Mouse (Mus musculus): ENCODE results near the gene Sult4a1. TPM values are rescaled to one million over a fixed set of nuclear protein-coding genes. Genes with fewer than 3 reads are reported as not detected.

The Sult4a1 gene
- 4.9 TPM in 2 replicates for polyA plus RNA-seq (2012; rRNA removed)

GRCm38 (mm10) chr15:84105105-84105923 is at the start of gene Sult4a1:
Sult4a1 (minus strand) TSS chr15:84105754.

GRCm38 (mm10) chr15:84123075-84123474 is 17.5 kb upstream of the Sult4a1 start, which contains the start of gene Pnpla5:
Pnpla5 (minus strand) TSS chr15:84123175.

GRCm38 (mm10) chr15:84065140-84065539 is 40.4 kb downstream of the Sult4a1 start, which contains the start of gene Efcab6:
Efcab6 (minus strand) TSS chr15:84065379.

Other genes starting within 250 kb of the Sult4a1 start
- gene Efcab6, start 40.4 kb downstream of the Sult4a1 start, polyA plus RNA-seq (2012; rRNA removed): not detected in 2 replicates
- gene Pnpla5, start 17.4 kb upstream of the Sult4a1 start, polyA plus RNA-seq (2012; rRNA removed): not detected in 2 replicates
- gene Pnpla3, start 62.1 kb upstream of the Sult4a1 start, polyA plus RNA-seq (2012; rRNA removed): 6.9 and 8.9 TPM in 2 replicates
- gene Samm50, start 86.5 kb upstream of the Sult4a1 start, polyA plus RNA-seq (2012; rRNA removed): 12.0 and 12.4 TPM in 2 replicates
- 3.8 and 4.2 TPM in 2 replicates for gene Parvb, start 126.3 kb upstream of the Sult4a1 start, polyA plus RNA-seq (2012; rRNA removed)
- gene Parvg, start 218.3 kb upstream of the Sult4a1 start, polyA plus RNA-seq (2012; rRNA removed): 1.8 TPM in 2 replicates

Data from colon, adult 2 months (tissue).